Mouse (Mus musculus) stomach, embryonic 15.5 days (tissue): ENCODE measurements around the gene Thap3. TPM values are rescaled to one million over a fixed set of nuclear protein-coding genes. Genes with fewer than 3 reads are reported as not detected.

Experiments used
- ATAC-seq: fragments of 200-750 bp; cut with Nextera tagmentation; 2 replicates; pipeline ENCODE4 v1.8.0; 2017; ENCODE audit warnings: low read depth, moderate number of reproducible peaks, moderate TSS enrichment; ENCODE audit not compliant: insufficient read depth, low FRiP score
- H3K27ac ChIP-seq: fragments of 300-500 bp; sonication (generic); 2 replicates; pipeline ENCODE4 v1.5.1; 2015; ENCODE audit warnings: mild to moderate bottlenecking, inconsistent platforms
- H3K27me3 ChIP-seq: fragments of 300-500 bp; sonication (generic); replicated peaks from 2 replicates; pipeline ENCODE4 v1.6.1; 2015; ENCODE audit warnings: inconsistent platforms
- H3K36me3 ChIP-seq: fragments of 300-500 bp; sonication (generic); 2 replicates; pipeline ENCODE4 v1.6.1; 2015; ENCODE audit warnings: inconsistent platforms
- H3K4me1 ChIP-seq: fragments of 300-500 bp; sonication (generic); 2 replicates; pipeline ENCODE4 v1.6.1; 2015; ENCODE audit warnings: inconsistent platforms
- H3K4me2 ChIP-seq: fragments of 300-500 bp; sonication (generic); 2 replicates; pipeline ENCODE4 v1.6.1; 2015; ENCODE audit warnings: mild to moderate bottlenecking, inconsistent platforms
- H3K4me3 ChIP-seq: fragments of 300-500 bp; sonication (generic); replicated peaks from 2 replicates; pipeline ENCODE4 v1.5.1; 2015; ENCODE audit warnings: inconsistent platforms
- H3K9ac ChIP-seq: fragments of 300-500 bp; sonication (generic); 2 replicates; pipeline ENCODE4 v1.6.1; 2015; ENCODE audit warnings: inconsistent platforms
- H3K9me3 ChIP-seq: fragments of 300-500 bp; sonication (generic); 2 replicates; pipeline ENCODE4 v1.6.1; 2016; ENCODE audit warnings: inconsistent platforms
- WGBS: fragments of 180-500 bp; shearing (Covaris S2); methylation state at CpG from one replicate; pipeline ENCODE4 v1.1.7; 2015; 5-methylcytosine and 5-hydroxymethylcytosine counted together
- polyA plus RNA-seq: library from polyadenylated mRNA; unstranded; fragments of >200 nt; fragmentation: Nextera tagmentation; extraction: Ambion mirVana; gene quantifications from 2 replicates; pipeline ENCODE4 v1.2.1, GENCODE M21; 2015

The Thap3 gene
- polyA plus RNA-seq, 1 experiment from 2014 or later = 39.7 TPM

- H3K9ac ChIP-seq = peak overlapping the region; percentile 90
- H3K4me2 ChIP-seq = peak overlapping the region; percentile 87
- no peak; the same call in 1 of the 2 replicates for ATAC-seq
- 1% methylated on average over 74 of the region's 111 CpGs for WGBS
- peaks cover 17% of the 10 kb centered on the region; the same call in 1 of the 2 replicates for H3K4me1 ChIP-seq
- no peaks in the 10 kb centered on the region for H3K9me3 ChIP-seq
- H3K36me3 ChIP-seq = peaks cover 21% of the 10 kb centered on the region
- no peaks in the 10 kb centered on the region for H3K27me3 ChIP-seq
- H3K27ac ChIP-seq = peak overlapping the region; percentile 82
- peak overlapping the region; percentile 99 for H3K4me3 ChIP-seq
These were observed 6.8 kb upstream of the Thap3 start for GRCm38 (mm10) chr4:151995371-151996172.

DNA sequence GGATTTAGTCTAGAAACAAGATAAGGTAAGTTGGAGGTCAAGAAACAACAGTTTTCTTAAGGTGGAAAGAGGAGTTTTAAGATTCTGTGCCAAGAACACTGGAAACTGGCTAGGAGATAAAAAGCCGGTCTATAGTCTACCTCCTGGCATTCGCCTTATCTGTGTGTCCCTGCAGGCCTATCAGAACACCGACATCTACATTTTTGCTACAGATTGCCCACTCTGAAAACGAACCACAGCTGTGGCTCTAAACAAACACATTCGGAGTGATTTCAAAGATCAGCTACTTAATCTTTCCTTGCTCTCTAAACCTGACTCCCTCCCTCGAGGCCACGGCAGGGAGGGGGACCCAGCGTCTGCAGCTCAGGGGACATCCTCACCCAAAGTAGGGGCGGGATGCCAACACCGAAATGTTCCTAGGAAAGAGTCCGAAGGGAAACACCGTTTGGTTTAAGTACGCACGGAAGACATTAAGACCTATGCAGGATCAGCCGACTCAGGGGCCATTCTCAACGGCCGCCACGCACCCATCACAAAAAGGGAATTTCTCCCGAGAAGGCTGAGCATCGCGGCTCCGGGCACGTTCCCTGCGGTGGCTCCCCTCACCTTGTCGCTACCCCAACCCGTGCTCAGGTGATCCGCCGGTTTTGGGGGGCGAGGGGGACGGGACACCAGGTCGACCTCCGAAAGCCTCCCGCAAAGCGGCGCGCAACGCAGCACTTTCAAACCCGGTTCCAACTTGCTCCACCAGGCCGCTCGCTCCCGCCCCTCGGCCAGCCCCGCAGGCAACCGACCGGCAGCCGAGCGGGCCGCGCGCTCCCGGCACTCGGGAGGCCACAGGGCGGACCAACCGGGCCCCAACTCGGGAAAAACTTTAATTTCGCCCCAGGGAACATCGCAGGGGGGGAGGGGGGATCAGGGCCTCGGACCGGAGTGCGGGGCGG is 5.7 kb upstream of the Thap3 start:
- H3K9me3 ChIP-seq = no peaks in the 10 kb centered on the region
- H3K36me3 ChIP-seq = peaks cover 22% of the 10 kb centered on the region
- H3K4me3 ChIP-seq = peak overlapping the region; percentile 99
- H3K27me3 ChIP-seq = no peaks in the 10 kb centered on the region
- H3K9ac ChIP-seq = peak overlapping the region; percentile 90
- H3K4me2 ChIP-seq = peak overlapping the region; percentile 87
- ATAC-seq = no peak
- peaks cover 17% of the 10 kb centered on the region; the same call in 1 of the 2 replicates for H3K4me1 ChIP-seq
- peak overlapping the region; percentile 82 for H3K27ac ChIP-seq
- 2% methylated on average over 60 of the region's 61 CpGs for WGBS

- no peak overlapping the region for H3K4me3 ChIP-seq
- no peaks in the 10 kb centered on the region for H3K27me3 ChIP-seq
- no peaks in the 10 kb centered on the region for H3K9me3 ChIP-seq
- ATAC-seq = no peak
- no peak overlapping the region for H3K9ac ChIP-seq
- H3K4me1 ChIP-seq = peaks cover 25% of the 10 kb centered on the region
- no peak overlapping the region for H3K27ac ChIP-seq
- WGBS = 73% methylated on average over 6 of the region's 6 CpGs
- peaks cover 22% of the 10 kb centered on the region for H3K36me3 ChIP-seq
- 0 out of 2 replicates have a peak overlapping the region, but pooled peaks have one; percentile 87 for H3K4me2 ChIP-seq
These were observed 4.2 kb upstream of the Thap3 start for GRCm38 (mm10) chr4:151993035-151993434.

DNA sequence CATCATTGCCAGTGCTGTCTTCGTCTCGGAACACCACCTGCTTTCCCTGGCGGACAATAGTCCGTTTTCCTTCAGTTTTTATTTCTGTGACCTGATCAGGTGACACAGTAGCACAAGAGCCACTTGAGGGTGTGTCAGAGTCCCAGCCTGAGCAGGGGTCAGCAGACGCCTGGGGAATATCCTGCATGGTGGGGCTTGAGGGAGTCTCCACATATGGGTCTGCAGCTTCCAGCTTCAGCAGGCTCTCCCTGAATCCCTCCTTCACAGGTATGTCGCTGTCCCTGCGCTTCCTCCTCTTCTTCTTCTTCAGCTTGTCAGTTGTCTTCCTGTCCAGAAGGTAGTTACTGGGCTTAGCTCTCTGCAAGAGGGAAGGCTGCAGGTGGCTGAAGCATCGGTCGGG is 3.3 kb upstream of the Thap3 start:
- WGBS = 91% methylated on average over 9 of the region's 9 CpGs
- ATAC-seq = no peak
- peaks cover 22% of the 10 kb centered on the region for H3K36me3 ChIP-seq
- H3K4me1 ChIP-seq = peaks cover 27% of the 10 kb centered on the region
- H3K27me3 ChIP-seq = no peaks in the 10 kb centered on the region
- H3K27ac ChIP-seq = no peak overlapping the region
- no peak overlapping the region for H3K4me2 ChIP-seq
- no peak overlapping the region for H3K4me3 ChIP-seq
- no peaks in the 10 kb centered on the region for H3K9me3 ChIP-seq
- no peak overlapping the region for H3K9ac ChIP-seq

DNA sequence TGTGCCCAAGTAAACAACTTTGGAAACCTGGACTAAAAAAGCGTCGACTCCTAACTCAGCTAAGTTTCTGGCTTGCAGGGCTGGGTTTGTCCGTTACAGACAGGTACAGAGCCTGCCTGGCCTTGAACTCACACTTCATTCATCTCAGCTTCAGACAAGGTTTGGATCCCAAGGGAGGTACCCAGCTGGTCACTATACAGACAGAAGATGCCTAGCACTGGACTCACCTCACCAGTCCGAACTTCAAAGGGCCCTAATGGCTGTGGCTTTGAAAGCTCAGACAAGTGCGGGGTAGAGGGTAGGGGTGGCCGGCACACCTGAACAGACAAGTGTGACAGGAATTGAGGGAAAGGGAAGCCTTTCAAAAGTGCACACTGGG is 302 bp upstream of the Thap3 start:
- 27% methylated on average over 6 of the region's 6 CpGs for WGBS
- H3K27ac ChIP-seq = peak overlapping the region; percentile 78
- peak overlapping the region; percentile 82 for H3K4me3 ChIP-seq
- peak overlapping the region; percentile 87 for H3K4me2 ChIP-seq
- peak; percentile 1; the same call in 1 of the 2 replicates for ATAC-seq
- H3K27me3 ChIP-seq = no peaks in the 10 kb centered on the region
- H3K4me1 ChIP-seq = peaks cover 35% of the 10 kb centered on the region
- no peaks in the 10 kb centered on the region for H3K9me3 ChIP-seq
- no peak overlapping the region for H3K9ac ChIP-seq
- peaks cover 22% of the 10 kb centered on the region for H3K36me3 ChIP-seq

DNA sequence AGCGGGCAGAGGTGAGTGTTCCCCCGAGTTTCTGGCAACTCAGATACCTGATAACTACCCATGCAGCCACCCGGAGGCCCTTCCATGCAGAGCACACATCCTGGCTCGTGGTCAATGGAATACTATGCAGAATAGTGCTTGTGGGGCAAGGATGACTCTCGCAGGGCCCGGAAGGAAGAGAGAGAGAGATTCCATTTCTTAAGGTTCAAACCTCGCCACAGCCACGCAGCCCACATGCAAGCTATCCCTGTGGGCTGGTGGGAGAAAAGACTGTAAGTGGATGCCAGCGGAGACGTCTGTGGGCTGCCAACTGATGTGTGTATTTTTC is 819 bp downstream of the Thap3 start:
- Histone ChIP-seq H3K9me3 (no peaks in the 10 kb centered on the region), H3K27ac (peak overlapping the region; percentile 78; the same call in 1 of the 2 replicates), H3K27me3 (no peaks in the 10 kb centered on the region), H3K9ac (peak overlapping the region; percentile 93), H3K4me1 (peaks cover 35% of the 10 kb centered on the region), H3K36me3 (peaks cover 23% of the 10 kb centered on the region), H3K4me2 (peak overlapping the region; percentile 87), H3K4me3 (peak overlapping the region; percentile 82)
- ATAC-seq = no peak
- WGBS = 22% methylated on average over 10 of the region's 10 CpGs

GRCm38 (mm10) chr4:151986650-151987049 is 2.1 kb downstream of the Thap3 start:
- WGBS = 66% methylated on average over 8 of the region's 8 CpGs
- Histone ChIP-seq H3K36me3 (peaks cover 19% of the 10 kb centered on the region), H3K4me2 (no peak overlapping the region), H3K27me3 (no peaks in the 10 kb centered on the region), H3K4me3 (no peak overlapping the region), H3K4me1 (peaks cover 35% of the 10 kb centered on the region), H3K9ac (no peak overlapping the region), H3K27ac (no peak overlapping the region), H3K9me3 (no peaks in the 10 kb centered on the region)
- no peak for ATAC-seq

DNA sequence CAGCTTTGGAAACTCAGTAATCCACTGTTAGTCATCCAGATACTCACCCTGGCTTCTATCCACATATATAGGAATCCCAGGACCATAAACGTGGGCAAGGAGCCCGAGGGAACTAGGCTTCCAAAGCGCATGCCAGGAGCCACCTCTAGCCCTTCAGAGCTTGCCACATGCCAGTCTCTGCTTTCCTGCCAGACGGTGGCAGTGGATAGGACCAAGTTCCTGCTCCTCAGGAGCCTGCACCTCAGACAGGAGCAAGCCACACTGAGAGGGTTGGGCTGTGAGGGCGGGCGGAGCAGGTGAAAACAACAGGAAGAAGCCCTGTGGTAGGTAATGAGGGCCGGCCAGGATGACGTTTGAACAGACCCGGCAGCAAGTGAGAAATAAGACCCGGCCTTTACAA is 2.9 kb downstream of the Thap3 start:
- ATAC-seq = 0 out of 2 replicates have a peak, but pooled peaks have one; percentile 18
- Histone ChIP-seq H3K36me3 (peaks cover 12% of the 10 kb centered on the region; the same call in 1 of the 2 replicates), H3K27me3 (no peaks in the 10 kb centered on the region), H3K9me3 (no peaks in the 10 kb centered on the region), H3K27ac (no peak overlapping the region), H3K9ac (no peak overlapping the region), H3K4me2 (no peak overlapping the region), H3K4me3 (no peak overlapping the region), H3K4me1 (peaks cover 35% of the 10 kb centered on the region)
- 29% methylated on average over 10 of the region's 10 CpGs for WGBS

GRCm38 (mm10) chr4:151983560-151983959 is 5.2 kb downstream of the Thap3 start:
- no peak overlapping the region for H3K27ac ChIP-seq
- no peak for ATAC-seq
- no peaks in the 10 kb centered on the region for H3K9me3 ChIP-seq
- H3K4me2 ChIP-seq = no peak overlapping the region
- H3K4me3 ChIP-seq = no peak overlapping the region
- H3K9ac ChIP-seq = no peak overlapping the region
- 0 out of 2 replicates have a peak, but pooled peaks cover 10% of the 10 kb centered on the region for H3K36me3 ChIP-seq
- peaks cover 30% of the 10 kb centered on the region for H3K4me1 ChIP-seq
- 36% methylated on average over 9 of the region's 9 CpGs for WGBS
- H3K27me3 ChIP-seq = no peaks in the 10 kb centered on the region

DNA sequence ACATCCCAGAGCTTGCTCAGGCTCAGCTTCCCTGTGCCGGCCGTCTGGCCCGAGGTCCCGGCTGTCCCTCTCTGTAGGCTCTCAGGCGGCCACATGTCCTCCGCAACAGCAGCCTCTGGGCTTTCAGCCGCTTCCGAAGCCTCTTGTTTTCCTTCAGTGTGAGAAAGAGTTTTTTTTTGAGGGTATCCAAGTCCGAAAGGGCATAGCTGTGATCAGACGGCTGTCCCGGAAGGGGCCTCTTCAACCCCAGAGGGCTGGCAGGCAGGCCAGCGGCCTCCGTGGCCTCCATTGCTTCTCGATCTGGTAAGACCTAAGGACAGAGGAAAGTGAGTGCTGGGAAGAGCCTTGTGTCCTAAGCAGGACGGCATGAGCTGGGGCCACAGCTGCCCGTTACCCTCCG is 5.8 kb downstream of the Thap3 start:
- Histone ChIP-seq H3K36me3 (0 out of 2 replicates have a peak, but pooled peaks cover 10% of the 10 kb centered on the region), H3K27me3 (no peaks in the 10 kb centered on the region), H3K27ac (no peak overlapping the region), H3K9me3 (no peaks in the 10 kb centered on the region), H3K9ac (no peak overlapping the region), H3K4me1 (peaks cover 27% of the 10 kb centered on the region), H3K4me2 (no peak overlapping the region), H3K4me3 (no peak overlapping the region)
- no peak for ATAC-seq
- WGBS = 69% methylated on average over 17 of the region's 17 CpGs

DNA sequence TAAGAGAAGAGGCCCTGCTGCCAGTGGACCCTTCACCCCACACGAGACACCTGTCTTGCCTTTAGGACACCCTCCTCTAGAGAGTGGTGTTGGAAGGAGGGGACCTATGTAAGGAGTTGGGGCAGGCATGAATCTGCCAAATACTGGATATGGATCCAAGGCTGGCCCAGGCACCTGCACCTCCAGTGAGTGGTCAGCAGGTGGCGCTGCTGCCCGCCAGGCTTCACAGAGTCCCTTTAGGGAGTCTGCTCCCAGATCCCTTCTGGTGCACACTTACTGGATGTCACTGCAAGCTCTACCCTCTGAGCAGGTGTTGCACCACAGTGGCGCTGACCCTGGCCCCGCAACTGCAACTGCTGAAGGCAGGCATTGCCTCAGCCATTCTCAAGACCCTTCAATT is 7.4 kb downstream of the Thap3 start:
- H3K9ac ChIP-seq = no peak overlapping the region
- no peaks in the 10 kb centered on the region for H3K27me3 ChIP-seq
- no peak overlapping the region for H3K4me3 ChIP-seq
- ATAC-seq = peak; percentile 41
- H3K9me3 ChIP-seq = no peaks in the 10 kb centered on the region
- peaks cover 16% of the 10 kb centered on the region; the same call in 1 of the 2 replicates for H3K36me3 ChIP-seq
- no peak overlapping the region for H3K4me2 ChIP-seq
- no peak overlapping the region for H3K27ac ChIP-seq
- H3K4me1 ChIP-seq = peaks cover 13% of the 10 kb centered on the region; the same call in 1 of the 2 replicates
- 10% methylated on average over 5 of the region's 5 CpGs for WGBS
